Mouse (Mus musculus) heart, postnatal 0 days (tissue): ENCODE measurements around the gene Ubash3b. TPM values are rescaled to one million over a fixed set of nuclear protein-coding genes. Genes with fewer than 3 reads are reported as not detected.

Experiments used
- ATAC-seq: fragments of 200-750 bp; cut with Nextera tagmentation; 2 replicates; pipeline ENCODE4 v1.8.0; 2017; ENCODE audit warnings: low read depth, moderate number of reproducible peaks, moderate library complexity; ENCODE audit not compliant: insufficient read depth
- DNase-seq: peaks from one replicate; pipeline ENCODE4 v3.0.0-alpha.2; 2016; ENCODE audit warnings: low spot score
- H3K27ac ChIP-seq: fragments of 300-500 bp; sonication (generic); 2 replicates; pipeline ENCODE4 v1.5.1; 2014; ENCODE audit warnings: low read depth, mild to moderate bottlenecking
- H3K27me3 ChIP-seq: fragments of 300-500 bp; sonication (generic); 2 replicates; pipeline ENCODE4 v1.6.1; 2014; ENCODE audit warnings: low read length, mixed read lengths; ENCODE audit not compliant: control insufficient read depth, insufficient read depth
- H3K36me3 ChIP-seq: fragments of 300-500 bp; sonication (generic); replicated peaks from 2 replicates; pipeline ENCODE4 v1.6.1; 2014; ENCODE audit warnings: low read length, mixed read lengths; ENCODE audit not compliant: control insufficient read depth, insufficient read depth
- H3K4me1 ChIP-seq: fragments of 300-500 bp; sonication (generic); 2 replicates; pipeline ENCODE4 v1.6.1; 2014; ENCODE audit warnings: antibody characterized with exemption; ENCODE audit not compliant: control insufficient read depth, insufficient read depth
- H3K4me2 ChIP-seq: fragments of 300-500 bp; sonication (generic); 2 replicates; pipeline ENCODE4 v1.6.1; 2014; ENCODE audit warnings: low read depth, mild to moderate bottlenecking, low read length, moderate library complexity
- H3K4me3 ChIP-seq: fragments of 300-500 bp; sonication (generic); 2 replicates; pipeline ENCODE4 v1.5.1; 2014; ENCODE audit warnings: low read depth, low read length
- H3K9ac ChIP-seq: fragments of 300-500 bp; sonication (generic); replicated peaks from 2 replicates; pipeline ENCODE4 v1.6.1; 2014; ENCODE audit warnings: low read depth, low read length, mixed read lengths
- H3K9me3 ChIP-seq: fragments of 300-500 bp; sonication (generic); replicated peaks from 2 replicates; pipeline ENCODE4 v1.6.1; 2016; ENCODE audit warnings: low read length; ENCODE audit not compliant: control insufficient read depth
- CTCF ChIP-seq: IDR thresholded peaks from 2 replicates; pipeline ENCODE4 v1.5.1; 2016; ENCODE audit warnings: antibody characterized with exemption, control low read depth, low read depth
- EP300 ChIP-seq: IDR thresholded peaks from 2 replicates; pipeline ENCODE4 v1.6.1; 2016; ENCODE audit warnings: antibody characterized with exemption, low read depth
- WGBS: fragments of 180-500 bp; shearing (Covaris S2); extraction: QIAGEN DNeasy Blood & Tissue Kit; methylation state at CpG from one replicate; pipeline ENCODE4 v1.1.7; 2014; 5-methylcytosine and 5-hydroxymethylcytosine counted together
- polyA plus RNA-seq: library from polyadenylated mRNA; unstranded; fragments of >200 nt; fragmentation: Nextera tagmentation; extraction: Ambion mirVana; gene quantifications from 2 replicates; pipeline ENCODE4 v1.2.1, GENCODE M21; 2015
- total RNA-seq: library from RNA; depleted of rRNA; stranded (reverse); fragments of >200 nt; gene quantifications from 2 replicates; pipeline ENCODE4 v1.2.3, GENCODE M21; 2014; ENCODE audit warnings: low replicate concordance

Ubash3b gene
- total and polyA plus RNA-seq, 2 experiments from 2014 or later: 4.0 to 6.6 TPM

DNA sequence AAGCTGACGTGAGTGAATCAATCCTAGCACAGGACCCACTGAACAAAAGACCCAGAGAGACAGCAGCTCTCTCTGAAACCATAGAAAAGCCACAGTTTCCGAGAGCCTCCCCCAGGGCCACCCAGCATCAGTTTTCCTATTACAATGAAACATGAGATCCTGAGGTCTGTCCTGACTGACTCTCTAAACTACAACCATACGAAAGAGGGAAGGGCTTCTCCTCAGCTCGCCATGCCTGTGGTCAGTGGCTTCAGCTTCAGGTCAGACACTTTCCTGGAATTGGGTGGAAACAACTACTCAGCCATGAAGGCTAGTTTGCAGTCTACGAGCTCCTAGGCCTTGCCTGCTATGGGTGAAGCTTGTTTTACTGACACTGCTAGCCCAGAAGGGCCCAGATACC lies 62.4 kb downstream of the Ubash3b start:
- ATAC-seq (no peak), DNase-seq (no peak)
- Histone ChIP-seq H3K36me3 (no peaks in the 10 kb centered on the region), H3K27ac (no peak overlapping the region), H3K9me3 (no peaks in the 10 kb centered on the region), H3K27me3 (no peaks in the 10 kb centered on the region), H3K4me2 (no peak overlapping the region), H3K9ac (no peak overlapping the region), H3K4me3 (no peak overlapping the region), H3K4me1 (peaks cover 13% of the 10 kb centered on the region; the same call in 1 of the 2 replicates)
- TF ChIP-seq EP300 (no peak), CTCF (no peak)
- WGBS: 79% methylated on average over 5 of the region's 5 CpGs

DNA sequence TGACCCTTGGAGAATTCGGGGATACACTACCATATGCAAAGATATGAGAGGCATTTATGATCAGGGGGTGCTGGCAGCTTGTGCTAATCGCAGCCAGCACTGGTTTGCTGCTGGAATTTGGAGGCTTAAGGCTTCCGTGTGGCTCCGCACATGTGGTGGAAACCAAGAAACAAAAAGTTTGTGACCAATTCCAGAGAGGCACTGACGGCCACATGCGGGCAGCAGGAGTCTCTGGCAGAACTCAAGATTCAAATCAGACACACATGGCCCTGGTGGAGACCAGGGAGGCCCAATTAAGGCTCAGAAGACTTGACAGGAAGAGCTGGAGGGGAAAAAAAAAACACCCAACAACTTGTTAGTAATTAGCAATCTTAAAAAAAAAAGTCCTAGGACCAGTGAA lies 63.4 kb downstream of the Ubash3b start:
- H3K4me3 ChIP-seq: no peak overlapping the region
- no peak overlapping the region for H3K27ac ChIP-seq
- DNase-seq (no peak), ATAC-seq (no peak)
- no peaks in the 10 kb centered on the region for H3K36me3 ChIP-seq
- no peak for TF ChIP-seq EP300
- TF ChIP-seq CTCF: no peak
- H3K27me3 ChIP-seq: no peaks in the 10 kb centered on the region
- no peak overlapping the region for H3K9ac ChIP-seq
- H3K4me2 ChIP-seq: no peak overlapping the region
- WGBS: 81% methylated on average over 6 of the region's 6 CpGs
- no peaks in the 10 kb centered on the region for H3K9me3 ChIP-seq
- H3K4me1 ChIP-seq: peaks cover 11% of the 10 kb centered on the region; the same call in 1 of the 2 replicates

DNA sequence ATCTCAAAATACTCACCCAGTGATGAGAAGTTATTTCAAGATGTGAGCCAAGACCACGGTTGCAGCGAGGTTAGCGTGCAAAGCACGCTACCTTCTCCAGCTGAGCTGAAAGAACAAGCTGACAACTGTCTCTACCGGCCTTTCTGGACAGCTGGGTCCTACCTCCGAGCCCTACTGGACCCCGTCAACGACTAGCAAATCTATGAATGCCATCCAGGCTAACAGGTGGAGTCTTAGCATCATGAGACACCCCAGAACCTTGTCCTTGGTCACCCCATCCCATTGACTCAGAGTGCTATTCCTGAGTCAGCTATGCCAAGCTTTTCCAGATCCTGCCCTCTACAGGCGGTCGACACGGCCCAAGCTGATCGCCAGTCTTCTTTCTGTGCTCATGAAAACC lies 69.5 kb downstream of the Ubash3b start:
- DNase-seq (no peak), ATAC-seq (no peak)
- Histone ChIP-seq H3K27ac (peak overlapping the region; percentile 81; the same call in 1 of the 2 replicates), H3K36me3 (no peaks in the 10 kb centered on the region), H3K4me1 (peaks cover 16% of the 10 kb centered on the region), H3K9me3 (no peaks in the 10 kb centered on the region), H3K9ac (no peak overlapping the region), H3K27me3 (no peaks in the 10 kb centered on the region), H3K4me3 (no peak overlapping the region), H3K4me2 (no peak overlapping the region)
- 84% methylated on average over 12 of the region's 12 CpGs for WGBS
- TF ChIP-seq EP300 (no peak), CTCF (no peak)

DNA sequence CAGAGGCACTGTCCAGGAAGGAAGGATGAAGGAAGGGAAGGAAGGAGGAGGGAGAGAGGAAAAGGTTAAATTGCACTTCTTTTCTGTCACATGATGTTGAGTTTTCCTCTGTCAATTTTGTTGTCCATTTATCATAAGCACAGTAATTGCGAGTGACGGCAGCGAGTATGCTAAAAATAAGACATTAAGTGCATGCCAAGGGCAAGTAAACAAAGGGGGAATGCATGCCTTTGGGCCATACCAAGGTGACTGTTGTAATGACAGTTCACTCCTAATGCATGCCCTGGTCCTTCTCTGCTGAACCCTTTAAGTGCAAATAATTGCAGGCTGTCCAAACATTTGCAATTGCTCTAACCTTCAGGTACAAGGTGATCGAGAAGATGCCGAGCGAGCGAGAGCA lies 70.3 kb downstream of the Ubash3b start:
- Histone ChIP-seq H3K9me3 (no peaks in the 10 kb centered on the region), H3K27me3 (no peaks in the 10 kb centered on the region), H3K4me1 (peaks cover 16% of the 10 kb centered on the region), H3K9ac (no peak overlapping the region), H3K4me2 (no peak overlapping the region), H3K27ac (peak overlapping the region; percentile 81), H3K4me3 (no peak overlapping the region), H3K36me3 (no peaks in the 10 kb centered on the region)
- ATAC-seq: peak; percentile 78; the same call in 1 of the 2 replicates
- peak; percentile 74 for DNase-seq
- 26% methylated on average over 7 of the region's 7 CpGs for WGBS
- TF ChIP-seq CTCF (no peak), EP300 (peak; percentile 43; the same call in 1 of the 2 replicates)

GRCm38 (mm10) chr9:41087831-41088383 lies 73.6 kb downstream of the Ubash3b start:
- H3K4me3 ChIP-seq: no peak overlapping the region
- no peaks in the 10 kb centered on the region for H3K36me3 ChIP-seq
- 72% methylated on average over 9 of the region's 9 CpGs for WGBS
- peaks cover 31% of the 10 kb centered on the region for H3K4me1 ChIP-seq
- no peaks in the 10 kb centered on the region for H3K9me3 ChIP-seq
- no peak overlapping the region for H3K9ac ChIP-seq
- H3K27me3 ChIP-seq: no peaks in the 10 kb centered on the region
- H3K27ac ChIP-seq: no peak overlapping the region
- DNase-seq: no peak
- ATAC-seq: no peak
- H3K4me2 ChIP-seq: no peak overlapping the region
- TF ChIP-seq EP300: no peak
- no peak for TF ChIP-seq CTCF
